Mouse (Mus musculus) MEL (cell line): ENCODE results near the gene Tecpr1.

Experiments used
- CHD1 ChIP-seq: IDR thresholded peaks from 2 replicates; pipeline ENCODE4 v1.6.1; 2012; ENCODE audit warnings: low read depth, mild to moderate bottlenecking, inconsistent platforms, low read length, improper control_type of control experiment
- CTCF ChIP-seq, 3 experiments: IDR thresholded peaks in 2 of 3; conservative IDR thresholded peaks in 1 of 3; 2 replicates each; pipeline ENCODE4 v1.5.1; 2011 to 2012; ENCODE audit warnings: low read length in 3 of 3, low read depth in 2 of 3, mild to moderate bottlenecking in 2 of 3, improper control_type of control experiment in 1 of 3, inconsistent platforms in 1 of 3, mixed read lengths in 1 of 3, moderate library complexity in 1 of 3; ENCODE audit not compliant: control insufficient read depth in 1 of 3, insufficient read depth in 1 of 3, poor library complexity in 1 of 3, severe bottlenecking in 1 of 3
- MAFK ChIP-seq: IDR thresholded peaks from 2 replicates; pipeline ENCODE4 v1.6.1; 2011; ENCODE audit warnings: low read depth, mild to moderate bottlenecking, low read length, improper control_type of control experiment, borderline replicate concordance
- MAZ ChIP-seq: IDR thresholded peaks from 2 replicates; pipeline ENCODE4 v1.6.1; 2012; ENCODE audit warnings: low read depth, mild to moderate bottlenecking, inconsistent platforms, low read length, improper control_type of control experiment
- MEF2A ChIP-seq: IDR thresholded peaks from 2 replicates; pipeline ENCODE4 v1.6.1; 2014; ENCODE audit warnings: low read depth, mild to moderate bottlenecking, inconsistent platforms, low read length, improper control_type of control experiment; ENCODE audit not compliant: poor library complexity, insufficient replicate concordance, severe bottlenecking; ENCODE audit errors: extremely low read depth
- NELFE ChIP-seq: IDR thresholded peaks from 2 replicates; pipeline ENCODE4 v1.6.1; 2011; ENCODE audit warnings: low read depth, low read length, improper control_type of control experiment
- POLR2A ChIP-seq, 2 experiments: IDR thresholded peaks; 2 replicates each; pipeline ENCODE4 v1.6.1; 2011 to 2012; ENCODE audit warnings: low read length in 2 of 2, mild to moderate bottlenecking in 2 of 2, control low read depth in 1 of 2, improper control_type of control experiment in 1 of 2, low read depth in 1 of 2, moderate library complexity in 1 of 2; ENCODE audit not compliant: control insufficient read depth in 1 of 2, insufficient read depth in 1 of 2, poor library complexity in 1 of 2
- RAD21 ChIP-seq: IDR thresholded peaks from 2 replicates; pipeline ENCODE4 v1.6.1; 2011; ENCODE audit warnings: mild to moderate bottlenecking, low read depth, low read length, improper control_type of control experiment
- TCF12 ChIP-seq: IDR thresholded peaks from 2 replicates; pipeline ENCODE4 v1.6.1; 2014; ENCODE audit warnings: low read depth, mild to moderate bottlenecking, inconsistent platforms, low read length, improper control_type of control experiment, moderate library complexity
- USF1 ChIP-seq: IDR thresholded peaks from 2 replicates; pipeline ENCODE4 v1.6.1; 2014; ENCODE audit warnings: low read depth, mild to moderate bottlenecking, inconsistent platforms, low read length, improper control_type of control experiment, moderate library complexity
- USF2 ChIP-seq, 2 experiments: IDR thresholded peaks; 2 replicates each; pipeline ENCODE4 v1.6.1; 2011 to 2012; ENCODE audit warnings: improper control_type of control experiment in 2 of 2, low read length in 2 of 2, borderline replicate concordance in 1 of 2, inconsistent platforms in 1 of 2, low read depth in 1 of 2, mild to moderate bottlenecking in 1 of 2; ENCODE audit not compliant: insufficient read depth in 1 of 2

DNA sequence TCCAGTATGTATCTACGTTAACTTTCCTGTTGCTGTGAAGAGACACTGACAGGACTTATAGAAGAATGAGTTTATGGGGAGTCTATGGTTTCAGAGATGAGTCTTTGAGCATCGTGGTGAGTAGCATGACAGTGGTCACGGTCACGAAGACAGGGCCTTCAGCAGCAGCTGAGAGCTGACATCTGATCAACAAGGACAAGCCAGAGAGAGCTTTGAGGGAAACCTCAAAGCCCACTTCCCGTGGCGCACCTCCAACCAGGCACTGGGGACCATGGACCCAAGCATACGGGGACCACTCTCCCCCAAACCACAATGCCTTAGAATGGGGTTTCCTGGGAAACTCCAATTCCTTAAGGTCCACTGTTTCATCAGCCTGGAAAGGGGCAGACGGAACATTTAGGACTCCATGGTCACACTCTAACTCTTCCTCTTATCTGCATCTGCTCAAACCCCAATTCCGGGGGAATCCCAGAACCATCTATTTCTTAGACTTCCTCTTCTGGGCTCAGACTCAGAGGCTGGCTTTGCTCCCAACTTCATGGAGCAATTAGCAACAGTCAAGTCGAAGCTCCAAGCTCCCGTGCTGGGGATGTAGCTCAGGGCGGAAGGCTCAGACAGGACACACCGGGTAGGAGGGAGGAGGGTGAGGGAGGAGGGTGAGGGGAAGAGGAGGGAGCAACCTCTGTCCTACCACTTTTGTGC lies 28.6 kb upstream of the Tecpr1 start:
- TF ChIP-seq USF2 (IDR thresholded peaks at IDR 0.05; ENCODE audit: borderline replicate concordance in 1 of 2, insufficient read depth in 1 of 2, low read depth in 1 of 2, low read length in 2 of 2) (no peak), MEF2A (no peak), USF1 (no peak), CTCF (IDR thresholded peaks at IDR 0.05 in 2 of 3, conservative IDR thresholded peaks at IDR 0.05 in 1 of 3; ENCODE audit: control insufficient read depth in 1 of 3, insufficient read depth in 1 of 3, low read depth in 2 of 3, low read length in 3 of 3, poor library complexity in 1 of 3, severe bottlenecking in 1 of 3) (no peak), NELFE (no peak), RAD21 (no peak), MAZ (no peak), MAFK (no peak), CHD1 (no peak), POLR2A (IDR thresholded peaks at IDR 0.05; ENCODE audit: control insufficient read depth in 1 of 2, insufficient read depth in 1 of 2, low read depth in 1 of 2, low read length in 2 of 2, poor library complexity in 1 of 2) (no peak), TCF12 (no peak)
